8 mouse cellular contexts compared by ENCODE assay signal in the genomic region with DNA sequence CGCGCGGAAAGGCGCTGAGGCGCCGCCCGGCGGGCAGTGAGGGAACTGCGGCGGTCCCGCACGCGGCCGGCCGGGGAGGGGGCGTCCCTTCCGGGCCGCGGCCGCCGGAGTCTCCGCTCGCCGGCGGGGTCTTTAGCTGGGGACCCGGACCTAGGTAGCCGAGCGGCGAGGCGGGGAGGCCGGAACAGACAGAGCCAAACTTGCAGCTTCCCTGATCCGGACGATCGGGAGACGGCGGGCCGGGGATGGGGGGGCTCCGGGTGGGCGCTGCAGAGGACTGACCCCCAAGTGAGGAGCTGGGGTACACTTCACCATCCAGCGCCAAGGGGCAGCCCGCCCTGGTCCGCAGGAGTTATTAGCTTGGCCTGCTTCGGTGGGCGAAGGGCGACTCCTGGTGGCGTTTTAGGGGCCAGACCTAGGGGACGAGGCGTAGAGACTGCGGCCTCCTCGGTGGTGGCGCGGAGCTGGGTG. TPM values are rescaled to one million over a fixed set of nuclear protein-coding genes. Genes with fewer than 3 reads are reported as not detected.
A peak's percentile ranks its signal among the peaks of the same experiment; 100 is the strongest.
DNase-seq lines count a peak whose midpoint lies in the region; ATAC-seq and TF ChIP-seq lines count a peak whose summit lies in the region.

No protein-coding gene starts in this region.

- peak overlapping the region; percentile 88 for H3K27ac ChIP-seq in limb, embryonic 10.5 days
- H3K27ac ChIP-seq in midbrain, embryonic 13.5 days: peak overlapping the region; percentile 80
- H3K27ac ChIP-seq in small intestine, adult 2 months (ENCODE audit: insufficient read depth, low read depth, low read length): no peak overlapping the region

- under 1% methylated on average over 51 of the region's 52 CpGs for WGBS in limb, embryonic 10.5 days
- WGBS in midbrain, embryonic 13.5 days: under 1% methylated on average over 51 of the region's 52 CpGs
- 1% methylated on average over 52 of the region's 52 CpGs for WGBS in small intestine, adult 2 months

- TF ChIP-seq POLR2A in small intestine, adult 2 months (IDR thresholded peaks at IDR 0.05; ENCODE audit: low read depth, low read length): no peak

- peaks cover 26% of the 10 kb centered on the region for H3K4me1 ChIP-seq in limb, embryonic 10.5 days
- H3K4me1 ChIP-seq in midbrain, embryonic 13.5 days (replicated peaks): peaks cover 19% of the 10 kb centered on the region
- peaks cover 2% of the 10 kb centered on the region for H3K4me1 ChIP-seq in small intestine, adult 2 months (ENCODE audit: control insufficient read depth, insufficient read depth, insufficient read length, low read length)

- no peaks in the 10 kb centered on the region for H3K36me3 ChIP-seq in limb, embryonic 10.5 days
- H3K36me3 ChIP-seq in midbrain, embryonic 13.5 days: no peaks in the 10 kb centered on the region
- no peaks in the 10 kb centered on the region for H3K36me3 ChIP-seq in small intestine, adult 2 months (ENCODE audit: control insufficient read depth, insufficient read depth, low read length)

- peak; percentile 57 for TF ChIP-seq CTCF in small intestine, adult 2 months (IDR thresholded peaks at IDR 0.05; ENCODE audit: extremely low read depth, insufficient read length, insufficient replicate concordance, low read depth, low read length)

- peak overlapping the region; percentile 97 for H3K9ac ChIP-seq in midbrain, embryonic 13.5 days (replicated peaks)

- peak overlapping the region; percentile 94 for H3K4me2 ChIP-seq in midbrain, embryonic 13.5 days (replicated peaks)

- H3K27me3 ChIP-seq in limb, embryonic 10.5 days (ENCODE audit: low read depth, poor library complexity, severe bottlenecking): peaks cover 56% of the 10 kb centered on the region
- H3K27me3 ChIP-seq in midbrain, embryonic 13.5 days: peaks cover 25% of the 10 kb centered on the region
- peaks cover 28% of the 10 kb centered on the region for H3K27me3 ChIP-seq in small intestine, adult 2 months (ENCODE audit: control insufficient read depth, insufficient read depth, low read length)

- H3K4me3 ChIP-seq in limb, embryonic 10.5 days: peak overlapping the region; percentile 81
- H3K4me3 ChIP-seq in midbrain, embryonic 13.5 days (replicated peaks): peak overlapping the region; percentile 81
- peak overlapping the region; percentile 63 for H3K4me3 ChIP-seq in small intestine, adult 2 months (ENCODE audit: low read depth, low read length)

- ATAC-seq in granulocyte monocyte progenitor cell, adult 5-6 weeks (replicated peaks; ENCODE audit: poor library complexity, severe bottlenecking): peak; percentile 73
- peak; percentile 96 for ATAC-seq in midbrain, embryonic 13.5 days
- ATAC-seq in erythroid progenitor cell, adult 5-6 weeks (replicated peaks; ENCODE audit: low FRiP score, poor library complexity, severe bottlenecking): no peak

- no peaks in the 10 kb centered on the region for H3K9me3 ChIP-seq in limb, embryonic 10.5 days (replicated peaks)
- H3K9me3 ChIP-seq in midbrain, embryonic 13.5 days: no peaks in the 10 kb centered on the region

- peak; percentile 92 for DNase-seq in adrenal gland, postnatal 10 days
- peak; percentile 95 for DNase-seq in embryo, embryonic 9.5 days (ENCODE audit: extremely low spot score)
- DNase-seq in kidney, adult 11 months: peak; percentile 68
- DNase-seq in limb, embryonic 10.5 days (ENCODE audit: low spot score): peak; percentile 97

RNA-seq across cellular contexts. Expression of gene Grik4, which starts 0.3 kb away (rescaled TPM):
- 1 to 10 TPM; 1.2 to 1.5 TPM for total RNA-seq in adrenal gland, postnatal 10 days (2021)
- total RNA-seq in granulocyte monocyte progenitor cell, adult 5-6 weeks (2014; fragmentation: Nextera tagmentation): not detected in 2 replicates
- 0.72 TPM in 1 of 2 replicates, not detected in the other for total RNA-seq in granulocyte monocyte progenitor cell, adult 5-6 weeks (2017)
- polyA plus RNA-seq in limb, embryonic 10.5 days (2016; fragmentation: Nextera tagmentation; extraction: Ambion mirVana): 1.6 and 2.2 TPM in 2 replicates
- polyA plus RNA-seq in midbrain, embryonic 13.5 days (2015; fragmentation: Nextera tagmentation; extraction: Ambion mirVana): 6.2 and 6.8 TPM in 2 replicates
- 0.25 and 0.35 TPM in 2 replicates for polyA plus RNA-seq in small intestine, adult 2 months (2012; rRNA removed)
- not detected in 2 replicates for total RNA-seq in erythroid progenitor cell, adult 5-6 weeks (2015; ENCODE audit: low replicate concordance)
- total RNA-seq in erythroid progenitor cell, adult 5-6 weeks (2017; ENCODE audit: low replicate concordance): not detected in 2 replicates
